Mouse (Mus musculus): ENCODE results near the gene Rhoq. TPM values are rescaled to one million over a fixed set of nuclear protein-coding genes. Genes with fewer than 3 reads are reported as not detected.

Gene Rhoq
- polyA plus RNA-seq, 1 experiment from 2014 or later: 11.1 TPM

- peaks cover 21% of the 10 kb centered on the region for H3K4me1 ChIP-seq (ENCODE audit: control insufficient read depth, insufficient read depth, low read length)
- H3K36me3 ChIP-seq (ENCODE audit: control insufficient read depth, insufficient read depth, low read length): no peaks in the 10 kb centered on the region
- no peak overlapping the region for H3K9ac ChIP-seq (ENCODE audit: low read length)
- ATAC-seq (ENCODE audit: insufficient read depth, low FRiP score): no peak
- no peak overlapping the region for H3K4me3 ChIP-seq (replicated peaks; ENCODE audit: low read length)
- no peak overlapping the region for H3K27ac ChIP-seq (ENCODE audit: low read length)
- no peaks in the 10 kb centered on the region for H3K9me3 ChIP-seq (replicated peaks; ENCODE audit: control insufficient read depth, low read length)
- no peak overlapping the region for H3K4me2 ChIP-seq (ENCODE audit: low read depth, low read length)
- WGBS: 91% methylated on average over 12 of the region's 12 CpGs
- no peaks in the 10 kb centered on the region for H3K27me3 ChIP-seq (ENCODE audit: control insufficient read depth, insufficient read depth, low read length)
These were observed 4.2 kb downstream of the Rhoq start for GRCm38 (mm10) chr17:86967048-86967447.

- H3K36me3 ChIP-seq (ENCODE audit: control insufficient read depth, insufficient read depth, low read length): no peaks in the 10 kb centered on the region
- no peak overlapping the region for H3K4me3 ChIP-seq (replicated peaks; ENCODE audit: low read length)
- H3K27ac ChIP-seq (ENCODE audit: low read length): no peak overlapping the region
- 74% methylated on average over 10 of the region's 10 CpGs for WGBS
- no peak overlapping the region for H3K4me2 ChIP-seq (ENCODE audit: low read depth, low read length)
- H3K27me3 ChIP-seq (ENCODE audit: control insufficient read depth, insufficient read depth, low read length): no peaks in the 10 kb centered on the region
- no peaks in the 10 kb centered on the region for H3K9me3 ChIP-seq (replicated peaks; ENCODE audit: control insufficient read depth, low read length)
- H3K4me1 ChIP-seq (ENCODE audit: control insufficient read depth, insufficient read depth, low read length): peaks cover 20% of the 10 kb centered on the region
- no peak for ATAC-seq (ENCODE audit: insufficient read depth, low FRiP score)
- H3K9ac ChIP-seq (ENCODE audit: low read length): no peak overlapping the region
These were observed 4.9 kb downstream of the Rhoq start for GRCm38 (mm10) chr17:86967536-86968525.

GRCm38 (mm10) chr17:86968581-86968980 lies 5.7 kb downstream of the Rhoq start:
- Histone ChIP-seq H3K4me1 (ENCODE audit: control insufficient read depth, insufficient read depth, low read length) (peaks cover 20% of the 10 kb centered on the region), H3K9ac (ENCODE audit: low read length) (no peak overlapping the region), H3K4me2 (ENCODE audit: low read depth, low read length) (no peak overlapping the region), H3K27me3 (ENCODE audit: control insufficient read depth, insufficient read depth, low read length) (no peaks in the 10 kb centered on the region), H3K36me3 (ENCODE audit: control insufficient read depth, insufficient read depth, low read length) (no peaks in the 10 kb centered on the region), H3K9me3 (replicated peaks; ENCODE audit: control insufficient read depth, low read length) (no peaks in the 10 kb centered on the region), H3K27ac (ENCODE audit: low read length) (no peak overlapping the region), H3K4me3 (replicated peaks; ENCODE audit: low read length) (no peak overlapping the region)
- whole genome bisulfite sequencing: 88% methylated on average over 5 of the region's 5 CpGs
- ATAC-seq (ENCODE audit: insufficient read depth, low FRiP score): no peak

GRCm38 (mm10) chr17:86969582-86969981 lies 6.7 kb downstream of the Rhoq start:
- Histone ChIP-seq H3K27me3 (ENCODE audit: control insufficient read depth, insufficient read depth, low read length) (no peaks in the 10 kb centered on the region), H3K9me3 (replicated peaks; ENCODE audit: control insufficient read depth, low read length) (no peaks in the 10 kb centered on the region), H3K36me3 (ENCODE audit: control insufficient read depth, insufficient read depth, low read length) (no peaks in the 10 kb centered on the region), H3K9ac (ENCODE audit: low read length) (no peak overlapping the region), H3K27ac (ENCODE audit: low read length) (no peak overlapping the region), H3K4me1 (ENCODE audit: control insufficient read depth, insufficient read depth, low read length) (peaks cover 17% of the 10 kb centered on the region), H3K4me2 (ENCODE audit: low read depth, low read length) (no peak overlapping the region), H3K4me3 (replicated peaks; ENCODE audit: low read length) (no peak overlapping the region)
- no peak for ATAC-seq (ENCODE audit: insufficient read depth, low FRiP score)
- WGBS: 65% methylated on average over 5 of the region's 5 CpGs

- H3K4me2 ChIP-seq (ENCODE audit: low read depth, low read length): no peak overlapping the region
- no peaks in the 10 kb centered on the region for H3K9me3 ChIP-seq (replicated peaks; ENCODE audit: control insufficient read depth, low read length)
- H3K36me3 ChIP-seq (ENCODE audit: control insufficient read depth, insufficient read depth, low read length): no peaks in the 10 kb centered on the region
- no peaks in the 10 kb centered on the region for H3K27me3 ChIP-seq (ENCODE audit: control insufficient read depth, insufficient read depth, low read length)
- no peak for ATAC-seq (ENCODE audit: insufficient read depth, low FRiP score)
- no peak overlapping the region for H3K9ac ChIP-seq (ENCODE audit: low read length)
- no peak overlapping the region for H3K4me3 ChIP-seq (replicated peaks; ENCODE audit: low read length)
- 93% methylated on average over 15 of the region's 15 CpGs for WGBS
- peaks cover 11% of the 10 kb centered on the region for H3K4me1 ChIP-seq (ENCODE audit: control insufficient read depth, insufficient read depth, low read length)
- no peak overlapping the region for H3K27ac ChIP-seq (ENCODE audit: low read length)
These were observed 7.3 kb downstream of the Rhoq start for GRCm38 (mm10) chr17:86970026-86970750.

GRCm38 (mm10) chr17:86971036-86971435 lies 8.2 kb downstream of the Rhoq start:
- WGBS: 77% methylated on average over 5 of the region's 5 CpGs
- H3K36me3 ChIP-seq (ENCODE audit: control insufficient read depth, insufficient read depth, low read length): no peaks in the 10 kb centered on the region
- no peaks in the 10 kb centered on the region for H3K27me3 ChIP-seq (ENCODE audit: control insufficient read depth, insufficient read depth, low read length)
- no peak overlapping the region for H3K9ac ChIP-seq (ENCODE audit: low read length)
- H3K4me1 ChIP-seq (ENCODE audit: control insufficient read depth, insufficient read depth, low read length): peaks cover 6% of the 10 kb centered on the region; the same call in 1 of the 2 replicates
- no peak overlapping the region for H3K4me3 ChIP-seq (replicated peaks; ENCODE audit: low read length)
- H3K4me2 ChIP-seq (ENCODE audit: low read depth, low read length): no peak overlapping the region
- ATAC-seq (ENCODE audit: insufficient read depth, low FRiP score): no peak
- H3K9me3 ChIP-seq (replicated peaks; ENCODE audit: control insufficient read depth, low read length): no peaks in the 10 kb centered on the region
- no peak overlapping the region for H3K27ac ChIP-seq (ENCODE audit: low read length)

GRCm38 (mm10) chr17:86971860-86972259 lies 9.0 kb downstream of the Rhoq start:
- ATAC-seq (ENCODE audit: insufficient read depth, low FRiP score): no peak
- 83% methylated on average over 7 of the region's 7 CpGs for WGBS

GRCm38 (mm10) chr17:86973097-86973496 lies 10.2 kb downstream of the Rhoq start:
- Histone ChIP-seq H3K27ac (ENCODE audit: low read length) (no peak overlapping the region), H3K9me3 (replicated peaks; ENCODE audit: control insufficient read depth, low read length) (no peaks in the 10 kb centered on the region), H3K4me1 (ENCODE audit: control insufficient read depth, insufficient read depth, low read length) (no peaks in the 10 kb centered on the region), H3K27me3 (ENCODE audit: control insufficient read depth, insufficient read depth, low read length) (no peaks in the 10 kb centered on the region), H3K4me3 (replicated peaks; ENCODE audit: low read length) (no peak overlapping the region), H3K9ac (ENCODE audit: low read length) (no peak overlapping the region), H3K4me2 (ENCODE audit: low read depth, low read length) (no peak overlapping the region), H3K36me3 (ENCODE audit: control insufficient read depth, insufficient read depth, low read length) (no peaks in the 10 kb centered on the region)
- ATAC-seq (ENCODE audit: insufficient read depth, low FRiP score): no peak
- WGBS: 95% methylated on average over 2 of the region's 2 CpGs

More at GRCm38 (mm10) chr17:86971860-86972259, 9.0 kb downstream of the Rhoq start:
- Histone ChIP-seq H3K9me3 (replicated peaks; ENCODE audit: control insufficient read depth, low read length) (no peaks in the 10 kb centered on the region), H3K4me1 (ENCODE audit: control insufficient read depth, insufficient read depth, low read length) (peaks cover 6% of the 10 kb centered on the region; the same call in 1 of the 2 replicates), H3K36me3 (ENCODE audit: control insufficient read depth, insufficient read depth, low read length) (no peaks in the 10 kb centered on the region), H3K27me3 (ENCODE audit: control insufficient read depth, insufficient read depth, low read length) (no peaks in the 10 kb centered on the region), H3K4me3 (replicated peaks; ENCODE audit: low read length) (no peak overlapping the region), H3K4me2 (ENCODE audit: low read depth, low read length) (no peak overlapping the region), H3K27ac (ENCODE audit: low read length) (no peak overlapping the region), H3K9ac (ENCODE audit: low read length) (no peak overlapping the region)

GRCm38 (mm10) chr17:86976387-86976786 lies 13.5 kb downstream of the Rhoq start:
- WGBS: 73% methylated on average over 10 of the region's 10 CpGs
- Histone ChIP-seq H3K9ac (ENCODE audit: low read length) (no peak overlapping the region), H3K36me3 (ENCODE audit: control insufficient read depth, insufficient read depth, low read length) (no peaks in the 10 kb centered on the region), H3K9me3 (replicated peaks; ENCODE audit: control insufficient read depth, low read length) (no peaks in the 10 kb centered on the region), H3K27me3 (ENCODE audit: control insufficient read depth, insufficient read depth, low read length) (no peaks in the 10 kb centered on the region), H3K27ac (ENCODE audit: low read length) (no peak overlapping the region), H3K4me1 (ENCODE audit: control insufficient read depth, insufficient read depth, low read length) (no peaks in the 10 kb centered on the region), H3K4me3 (replicated peaks; ENCODE audit: low read length) (no peak overlapping the region), H3K4me2 (ENCODE audit: low read depth, low read length) (no peak overlapping the region)
- ATAC-seq (ENCODE audit: insufficient read depth, low FRiP score): no peak

Data from stomach, embryonic 16.5 days (tissue).